Mouse (Mus musculus) liver, embryonic 14.5 days (tissue): Measurements from ENCODE around the gene Cc2d1a. TPM values are rescaled to one million over a fixed set of nuclear protein-coding genes. Genes with fewer than 3 reads are reported as not detected.
A peak's percentile ranks its signal among the peaks of the same experiment; 100 is the strongest.

Source experiments
- ATAC-seq: fragments of 200-750 bp; cut with Nextera tagmentation; 2 replicates; pipeline ENCODE4 v1.8.0; 2017; ENCODE audit warnings: moderate number of reproducible peaks, mild to moderate bottlenecking, moderate library complexity; ENCODE audit not compliant: insufficient read depth
- DNase-seq, 3 experiments: peaks; one replicate each; pipeline ENCODE4 v3.0.0-alpha.2; 2012 to 2013; ENCODE audit warnings: low read depth in 3 of 3, low spot score in 3 of 3
- H3K27ac ChIP-seq: fragments of 300-500 bp; sonication (generic); 2 replicates; pipeline ENCODE4 v1.5.1; 2014; ENCODE audit warnings: moderate library complexity, mild to moderate bottlenecking, control low read depth, inconsistent platforms
- H3K27me3 ChIP-seq: fragments of 300-500 bp; sonication (generic); 2 replicates; pipeline ENCODE4 v1.6.1; 2014; ENCODE audit warnings: mild to moderate bottlenecking, low read length, moderate library complexity; ENCODE audit not compliant: control insufficient read depth, insufficient read depth
- H3K36me3 ChIP-seq: fragments of 300-500 bp; sonication (generic); replicated peaks from 2 replicates; pipeline ENCODE4 v1.6.1; 2014; ENCODE audit warnings: low read depth; ENCODE audit not compliant: control insufficient read depth, insufficient read depth
- H3K4me1 ChIP-seq, 2 experiments: fragments of 200-500 bp in 1 of 2; fragments of 300-500 bp in 1 of 2; sonication (generic) in 1 of 2; replicated peaks; 2 replicates each; pipeline ENCODE4 v1.6.1; 2012 to 2014; ENCODE audit warnings: antibody characterized with exemption in 1 of 2, inconsistent platforms in 1 of 2, low read length in 1 of 2; ENCODE audit not compliant: control insufficient read depth in 2 of 2, insufficient read depth in 2 of 2
- H3K4me2 ChIP-seq: fragments of 300-500 bp; sonication (generic); 2 replicates; pipeline ENCODE4 v1.6.1; 2014; ENCODE audit warnings: low read depth, mild to moderate bottlenecking, control low read depth, moderate library complexity
- H3K4me3 ChIP-seq, 2 experiments: fragments of 200-500 bp in 1 of 2; fragments of 300-500 bp in 1 of 2; sonication (generic) in 1 of 2; 2 replicates each; pipeline ENCODE4 v1.5.1; 2012 to 2014; ENCODE audit warnings: low read depth in 2 of 2, low read length in 2 of 2, mild to moderate bottlenecking in 2 of 2, control low read depth in 1 of 2, inconsistent platforms in 1 of 2, moderate library complexity in 1 of 2; ENCODE audit not compliant: insufficient read depth in 1 of 2
- H3K9ac ChIP-seq: fragments of 300-500 bp; sonication (generic); replicated peaks from 2 replicates; pipeline ENCODE4 v1.6.1; 2014; ENCODE audit warnings: mild to moderate bottlenecking, control low read depth, moderate library complexity
- H3K9me3 ChIP-seq: fragments of 300-500 bp; sonication (generic); 2 replicates; pipeline ENCODE4 v1.6.1; 2016; ENCODE audit warnings: low read length, mixed read lengths; ENCODE audit not compliant: control insufficient read depth
- CTCF ChIP-seq: IDR thresholded peaks from 2 replicates; pipeline ENCODE4 v1.5.1; 2016; ENCODE audit warnings: antibody characterized with exemption, low read depth, control low read depth
- EP300 ChIP-seq: IDR thresholded peaks from 2 replicates; pipeline ENCODE4 v1.6.1; 2016; ENCODE audit warnings: antibody characterized with exemption, low read depth
- WGBS: fragments of 180-500 bp; shearing (Covaris S2); extraction: QIAGEN DNeasy Blood & Tissue Kit; methylation state at CpG from one replicate; pipeline ENCODE4 v1.1.7; 2014; ENCODE audit not compliant: insufficient replicate concordance; 5-methylcytosine and 5-hydroxymethylcytosine counted together
- polyA plus RNA-seq, 2 experiments: library from polyadenylated mRNA; depleted of rRNA in 1 of 2; stranded (reverse) in 1 of 2; unstranded in 1 of 2; fragments of >200 nt; fragmentation: Nextera tagmentation in 1 of 2; extraction: Ambion mirVana in 1 of 2; gene quantifications; 2 replicates each; pipeline versions ENCODE4 v1.2.1 to v1.2.3; 2012 to 2014

Gene Cc2d1a
- polyA plus RNA-seq (2012; rRNA removed) (3.0 and 3.4 TPM in 2 replicates), polyA plus RNA-seq (2014; fragmentation: Nextera tagmentation; extraction: Ambion mirVana) (2.3 and 3.6 TPM in 2 replicates)

- Histone ChIP-seq H3K27me3 (no peaks in the 10 kb centered on the region), H3K9ac (peak within 1 kb of the TSS; percentile 78), H3K36me3 (peaks cover 3% of the 10 kb centered on the region), H3K4me2 (peak within 1 kb of the TSS; percentile 94), H3K4me3 (peak within 1 kb of the TSS; percentile 56 to 73), H3K9me3 (no peaks in the 10 kb centered on the region), H3K27ac (no peak within 1 kb of the TSS), H3K4me1 (peaks cover 6 to 11% of the 10 kb centered on the region in 2 experiments)
- DNase-seq (peak; percentile 87 to 90 (median 89)), ATAC-seq (peak; percentile 90)
- TF ChIP-seq EP300: no peak
- TF ChIP-seq CTCF: no peak
- 16% methylated on average over 49 of the region's 49 CpGs for WGBS
Observed at GRCm38 (mm10) chr8:84147769-84148530, at the start of gene Cc2d1a, which contains the start of gene 4930432K21Rik. TSS of gene Cc2d1a (minus strand) at chr8:84147936. TSS of gene 4930432K21Rik (plus strand) at chr8:84148025.

- Histone ChIP-seq H3K4me1 (peaks cover 8 to 26% of the 10 kb centered on the region in 2 experiments), H3K36me3 (no peaks in the 10 kb centered on the region), H3K9me3 (no peaks in the 10 kb centered on the region), H3K4me3 (peak overlapping the region; percentile 48 to 56), H3K4me2 (peak overlapping the region; percentile 85), H3K9ac (peak overlapping the region; percentile 62), H3K27me3 (peaks cover 18% of the 10 kb centered on the region), H3K27ac (peak overlapping the region; percentile 61; the same call in 1 of the 2 replicates)
- DNase-seq (no peak), ATAC-seq (no peak)
- 5% methylated on average over 43 of the region's 43 CpGs for WGBS
- TF ChIP-seq EP300 (no peak), CTCF (no peak)
Observed at GRCm38 (mm10) chr8:84197141-84197921, 49.6 kb upstream of the Cc2d1a start.

GRCm38 (mm10) chr8:84194224-84194743, 46.5 kb upstream of the Cc2d1a start:
- Histone ChIP-seq H3K9ac (no peak overlapping the region), H3K9me3 (no peaks in the 10 kb centered on the region), H3K4me3 (no peak overlapping the region), H3K27ac (no peak overlapping the region), H3K27me3 (no peaks in the 10 kb centered on the region; the same call in 1 of the 2 replicates), H3K36me3 (no peaks in the 10 kb centered on the region), H3K4me1 (peaks cover 11 to 27% of the 10 kb centered on the region in 2 experiments), H3K4me2 (no peak overlapping the region)
- ATAC-seq (no peak), DNase-seq (no peak)
- TF ChIP-seq CTCF (no peak), EP300 (no peak)
- WGBS: 60% methylated on average over 3 of the region's 3 CpGs

- Histone ChIP-seq H3K4me2 (no peak overlapping the region), H3K36me3 (no peaks in the 10 kb centered on the region), H3K4me3 (no peak overlapping the region), H3K27me3 (no peaks in the 10 kb centered on the region; the same call in 1 of the 2 replicates), H3K9me3 (no peaks in the 10 kb centered on the region), H3K9ac (no peak overlapping the region), H3K27ac (no peak overlapping the region), H3K4me1 (peaks cover 11 to 21% of the 10 kb centered on the region in 2 experiments)
- 62% methylated on average over 5 of the region's 5 CpGs for WGBS
- TF ChIP-seq CTCF (peak; percentile 76), EP300 (no peak)
- ATAC-seq: no peak
- no peak for DNase-seq
Observed at GRCm38 (mm10) chr8:84193566-84193965, 45.8 kb upstream of the Cc2d1a start.
